Mouse (Mus musculus) 3134 (cell line): ENCODE measurements around the gene Gm28635.

Experiments
- DNase-seq: peaks from one replicate; pipeline ENCODE4 v3.0.0-alpha.2; 2011; ENCODE audit warnings: low spot score; ENCODE audit not compliant: insufficient read length; ENCODE audit errors: extremely low read depth

The Gm28635 gene

GRCm38 (mm10) chr2:84638428-84639220 lies 39.2 kb downstream of the Gm28635 start:
- no peak for DNase-seq

GRCm38 (mm10) chr2:84637452-84638165 lies 40.2 kb downstream of the Gm28635 start:
- DNase-seq = no peak

GRCm38 (mm10) chr2:84636231-84636741 lies 41.6 kb downstream of the Gm28635 start:
- no peak for DNase-seq

- peak; percentile 76 for DNase-seq
Observed at GRCm38 (mm10) chr2:84635611-84636010, 42.2 kb downstream of the Gm28635 start.

- no peak for DNase-seq
Observed at GRCm38 (mm10) chr2:84634934-84635482, 42.8 kb downstream of the Gm28635 start.

GRCm38 (mm10) chr2:84634006-84634405 lies 43.8 kb downstream of the Gm28635 start:
- DNase-seq = peak; percentile 28

GRCm38 (mm10) chr2:84632999-84633398 lies 44.8 kb downstream of the Gm28635 start:
- DNase-seq = no peak

GRCm38 (mm10) chr2:84632001-84632400 lies 45.8 kb downstream of the Gm28635 start:
- no peak for DNase-seq

GRCm38 (mm10) chr2:84627036-84627435 lies 50.8 kb downstream of the Gm28635 start:
- DNase-seq = no peak

GRCm38 (mm10) chr2:84626366-84626975 lies 51.4 kb downstream of the Gm28635 start:
- no peak for DNase-seq

- DNase-seq = no peak
Observed at GRCm38 (mm10) chr2:84624201-84624600, 53.6 kb downstream of the Gm28635 start.

- DNase-seq = no peak
Observed at GRCm38 (mm10) chr2:84623428-84624119, 54.3 kb downstream of the Gm28635 start.

- DNase-seq = no peak
Observed at GRCm38 (mm10) chr2:84622668-84623067, 55.2 kb downstream of the Gm28635 start.

GRCm38 (mm10) chr2:84619646-84620340 lies 58.0 kb downstream of the Gm28635 start:
- DNase-seq = no peak

GRCm38 (mm10) chr2:84618914-84619313 lies 58.9 kb downstream of the Gm28635 start:
- no peak for DNase-seq

GRCm38 (mm10) chr2:84617637-84618515 lies 60.0 kb downstream of the Gm28635 start:
- DNase-seq = no peak

GRCm38 (mm10) chr2:84612764-84613163 lies 65.1 kb downstream of the Gm28635 start:
- no peak for DNase-seq

GRCm38 (mm10) chr2:84607842-84608241 lies 70.0 kb downstream of the Gm28635 start:
- DNase-seq = no peak

- no peak for DNase-seq
Observed at GRCm38 (mm10) chr2:84600977-84601376, 76.9 kb downstream of the Gm28635 start.
